Mouse (Mus musculus) forebrain, embryonic 15.5 days (tissue): ENCODE data around the gene Gm49510. TPM values are rescaled to one million over a fixed set of nuclear protein-coding genes. Genes with fewer than 3 reads are reported as not detected.

Experiments used
- ATAC-seq: fragments of 200-750 bp; cut with Nextera tagmentation; replicated peaks from 2 replicates; pipeline ENCODE4 v1.8.0; 2017; ENCODE audit warnings: mild to moderate bottlenecking, moderate TSS enrichment, moderate library complexity
- H3K27ac ChIP-seq: fragments of 300-500 bp; sonication (generic); replicated peaks from 2 replicates; pipeline ENCODE4 v1.5.1; 2015; ENCODE audit warnings: mild to moderate bottlenecking, inconsistent platforms
- H3K27me3 ChIP-seq: fragments of 300-500 bp; sonication (generic); 2 replicates; pipeline ENCODE4 v1.6.1; 2015; ENCODE audit warnings: inconsistent platforms
- H3K36me3 ChIP-seq: fragments of 300-500 bp; sonication (generic); 2 replicates; pipeline ENCODE4 v1.6.1; 2015; ENCODE audit warnings: mild to moderate bottlenecking, inconsistent platforms
- H3K4me1 ChIP-seq: fragments of 300-500 bp; sonication (generic); 2 replicates; pipeline ENCODE4 v1.6.1; 2015; ENCODE audit warnings: inconsistent platforms
- H3K4me2 ChIP-seq: fragments of 300-500 bp; sonication (generic); replicated peaks from 2 replicates; pipeline ENCODE4 v1.6.1; 2015; ENCODE audit warnings: mild to moderate bottlenecking, inconsistent platforms
- H3K4me3 ChIP-seq: fragments of 300-500 bp; sonication (generic); 2 replicates; pipeline ENCODE4 v1.5.1; 2015; ENCODE audit warnings: mild to moderate bottlenecking, inconsistent platforms
- H3K9ac ChIP-seq: fragments of 300-500 bp; sonication (generic); replicated peaks from 2 replicates; pipeline ENCODE4 v1.6.1; 2015; ENCODE audit warnings: mild to moderate bottlenecking, inconsistent platforms
- H3K9me3 ChIP-seq: fragments of 300-500 bp; sonication (generic); 2 replicates; pipeline ENCODE4 v1.6.1; 2016; ENCODE audit warnings: inconsistent platforms
- WGBS: fragments of 180-500 bp; shearing (Covaris S2); methylation state at CpG from one replicate; pipeline ENCODE4 v1.1.7; 2015; ENCODE audit warnings: mixed read lengths; 5-methylcytosine and 5-hydroxymethylcytosine counted together
- polyA plus RNA-seq: library from polyadenylated mRNA; unstranded; fragments of >200 nt; fragmentation: Nextera tagmentation; extraction: Ambion mirVana; gene quantifications from 2 replicates; pipeline ENCODE4 v1.2.1, GENCODE M21; 2015

The Gm49510 gene
- not detected in 2 replicates for polyA plus RNA-seq

GRCm38 (mm10) chr15:78899409-78899739 lies at the start of gene Gm49510:
Gene Gm49510 (plus strand): TSS chr15:78899667.
- Histone ChIP-seq H3K4me2 (peak within 1 kb of the TSS; percentile 97), H3K27me3 (no peaks in the 10 kb centered on the region; the same call in 1 of the 2 replicates), H3K4me1 (peaks cover 15% of the 10 kb centered on the region), H3K9me3 (no peaks in the 10 kb centered on the region), H3K4me3 (peak within 1 kb of the TSS; percentile 54), H3K27ac (no peak within 1 kb of the TSS), H3K36me3 (peaks cover 3% of the 10 kb centered on the region; the same call in 1 of the 2 replicates), H3K9ac (peak within 1 kb of the TSS; percentile 43)
- ATAC-seq: no peak
- WGBS: 4% methylated on average over 17 of the region's 20 CpGs

- H3K4me3 ChIP-seq: no peak overlapping the region
- 0 out of 2 replicates have a peak, but pooled peaks cover 2% of the 10 kb centered on the region for H3K4me1 ChIP-seq
- H3K27me3 ChIP-seq: no peaks in the 10 kb centered on the region
- H3K9ac ChIP-seq: no peak overlapping the region
- ATAC-seq: no peak
- no peak overlapping the region for H3K27ac ChIP-seq
- WGBS: 68% methylated on average over 15 of the region's 15 CpGs
- H3K4me2 ChIP-seq: no peak overlapping the region
- H3K9me3 ChIP-seq: no peaks in the 10 kb centered on the region
- no peaks in the 10 kb centered on the region for H3K36me3 ChIP-seq
These were observed 49.2 kb upstream of the Gm49510 start for GRCm38 (mm10) chr15:78850059-78850824.

- H3K4me1 ChIP-seq: no peaks in the 10 kb centered on the region
- H3K4me3 ChIP-seq: no peak overlapping the region
- H3K27ac ChIP-seq: no peak overlapping the region
- no peak overlapping the region for H3K9ac ChIP-seq
- WGBS: 80% methylated on average over 6 of the region's 6 CpGs
- H3K9me3 ChIP-seq: no peaks in the 10 kb centered on the region
- no peak overlapping the region for H3K4me2 ChIP-seq
- no peak for ATAC-seq
- no peaks in the 10 kb centered on the region for H3K27me3 ChIP-seq
- no peaks in the 10 kb centered on the region for H3K36me3 ChIP-seq
These were observed 48.5 kb upstream of the Gm49510 start for GRCm38 (mm10) chr15:78850944-78851343.

- Histone ChIP-seq H3K4me3 (no peak overlapping the region), H3K9ac (no peak overlapping the region), H3K36me3 (no peaks in the 10 kb centered on the region), H3K27me3 (no peaks in the 10 kb centered on the region), H3K27ac (no peak overlapping the region), H3K9me3 (no peaks in the 10 kb centered on the region), H3K4me1 (no peaks in the 10 kb centered on the region), H3K4me2 (peak overlapping the region; percentile 22; the same call in 1 of the 2 replicates)
- peak; percentile 75 for ATAC-seq
- 16% methylated on average over 13 of the region's 13 CpGs for WGBS
These were observed 47.8 kb upstream of the Gm49510 start for GRCm38 (mm10) chr15:78851505-78852153.

GRCm38 (mm10) chr15:78855303-78855965 lies 44.0 kb upstream of the Gm49510 start, which contains the start of gene Lgals2:
Gene Lgals2 (minus strand): TSS chr15:78855529.
- H3K9ac ChIP-seq: no peak within 1 kb of the TSS
- H3K4me3 ChIP-seq: no peak within 1 kb of the TSS
- 82% methylated on average over 8 of the region's 8 CpGs for WGBS
- no peak within 1 kb of the TSS for H3K4me2 ChIP-seq
- H3K27ac ChIP-seq: no peak within 1 kb of the TSS
- ATAC-seq: no peak
- no peaks in the 10 kb centered on the region for H3K4me1 ChIP-seq
- no peaks in the 10 kb centered on the region for H3K27me3 ChIP-seq
- H3K9me3 ChIP-seq: no peaks in the 10 kb centered on the region
- H3K36me3 ChIP-seq: no peaks in the 10 kb centered on the region

GRCm38 (mm10) chr15:78857009-78857408 lies 42.5 kb upstream of the Gm49510 start:
- no peaks in the 10 kb centered on the region for H3K9me3 ChIP-seq
- H3K4me1 ChIP-seq: no peaks in the 10 kb centered on the region
- WGBS: 66% methylated on average over 7 of the region's 7 CpGs
- H3K4me3 ChIP-seq: no peak overlapping the region
- no peak for ATAC-seq
- H3K36me3 ChIP-seq: no peaks in the 10 kb centered on the region
- no peak overlapping the region for H3K4me2 ChIP-seq
- H3K9ac ChIP-seq: no peak overlapping the region
- H3K27me3 ChIP-seq: no peaks in the 10 kb centered on the region
- H3K27ac ChIP-seq: no peak overlapping the region

- ATAC-seq: no peak
- 85% methylated on average over 4 of the region's 4 CpGs for WGBS
- no peaks in the 10 kb centered on the region for H3K9me3 ChIP-seq
These were observed 40.2 kb upstream of the Gm49510 start for GRCm38 (mm10) chr15:78859311-78859710.

GRCm38 (mm10) chr15:78859714-78860113 lies 39.8 kb upstream of the Gm49510 start:
- no peak overlapping the region for H3K4me2 ChIP-seq

More at GRCm38 (mm10) chr15:78859311-78859710, 40.2 kb upstream of the Gm49510 start:
- Histone ChIP-seq H3K36me3 (no peaks in the 10 kb centered on the region), H3K9ac (no peak overlapping the region), H3K4me2 (no peak overlapping the region), H3K4me1 (no peaks in the 10 kb centered on the region), H3K27me3 (no peaks in the 10 kb centered on the region), H3K27ac (no peak overlapping the region), H3K4me3 (no peak overlapping the region)

GRCm38 (mm10) chr15:78862280-78862679 lies 37.2 kb upstream of the Gm49510 start:
- Histone ChIP-seq H3K36me3 (no peaks in the 10 kb centered on the region), H3K4me1 (no peaks in the 10 kb centered on the region), H3K4me2 (no peak overlapping the region), H3K9ac (no peak overlapping the region), H3K4me3 (no peak overlapping the region), H3K9me3 (no peaks in the 10 kb centered on the region), H3K27me3 (no peaks in the 10 kb centered on the region), H3K27ac (no peak overlapping the region)
- 90% methylated on average over 5 of the region's 5 CpGs for WGBS
- ATAC-seq: no peak

More at GRCm38 (mm10) chr15:78859714-78860113, 39.8 kb upstream of the Gm49510 start:
- Histone ChIP-seq H3K4me1 (no peaks in the 10 kb centered on the region), H3K4me3 (no peak overlapping the region), H3K9me3 (no peaks in the 10 kb centered on the region), H3K27me3 (no peaks in the 10 kb centered on the region), H3K9ac (no peak overlapping the region), H3K27ac (no peak overlapping the region), H3K36me3 (no peaks in the 10 kb centered on the region)
- no peak for ATAC-seq
- WGBS: 83% methylated on average over 6 of the region's 6 CpGs

GRCm38 (mm10) chr15:78863154-78863553 lies 36.3 kb upstream of the Gm49510 start:
- no peak overlapping the region for H3K4me3 ChIP-seq
- H3K4me1 ChIP-seq: no peaks in the 10 kb centered on the region
- no peak overlapping the region for H3K4me2 ChIP-seq
- H3K9me3 ChIP-seq: no peaks in the 10 kb centered on the region
- no peaks in the 10 kb centered on the region for H3K36me3 ChIP-seq
- no peak overlapping the region for H3K27ac ChIP-seq
- no peak overlapping the region for H3K9ac ChIP-seq
- WGBS: 45% methylated on average over 2 of the region's 2 CpGs
- no peak for ATAC-seq
- no peaks in the 10 kb centered on the region for H3K27me3 ChIP-seq

GRCm38 (mm10) chr15:78863852-78864253 lies 35.6 kb upstream of the Gm49510 start:
- no peak for ATAC-seq
- Histone ChIP-seq H3K4me2 (no peak overlapping the region), H3K27me3 (no peaks in the 10 kb centered on the region), H3K9ac (no peak overlapping the region), H3K9me3 (no peaks in the 10 kb centered on the region), H3K4me1 (peaks cover 5% of the 10 kb centered on the region; the same call in 1 of the 2 replicates), H3K36me3 (no peaks in the 10 kb centered on the region), H3K27ac (no peak overlapping the region), H3K4me3 (no peak overlapping the region)
- 46% methylated on average over 13 of the region's 13 CpGs for WGBS

- H3K9me3 ChIP-seq: no peaks in the 10 kb centered on the region
- peaks cover 8% of the 10 kb centered on the region; the same call in 1 of the 2 replicates for H3K4me1 ChIP-seq
- ATAC-seq: peak; percentile 90
- no peaks in the 10 kb centered on the region for H3K27me3 ChIP-seq
- no peak overlapping the region; the same call in 1 of the 2 replicates for H3K9ac ChIP-seq
- WGBS: 9% methylated on average over 9 of the region's 9 CpGs
- no peaks in the 10 kb centered on the region for H3K36me3 ChIP-seq
- no peak overlapping the region for H3K4me2 ChIP-seq
- H3K4me3 ChIP-seq: no peak overlapping the region
- peak overlapping the region; percentile 73 for H3K27ac ChIP-seq
These were observed 31.1 kb upstream of the Gm49510 start for GRCm38 (mm10) chr15:78868398-78868797.
